Mouse (Mus musculus) testis, adult 2 months (tissue): ENCODE results near the gene Dpm1.

Experiments
- CTCF ChIP-seq: fragments of 200-500 bp; IDR thresholded peaks from 2 replicates; pipeline ENCODE4 v1.5.1; 2012; ENCODE audit warnings: low read depth, mild to moderate bottlenecking, inconsistent platforms, low read length, moderate library complexity; ENCODE audit not compliant: control insufficient read depth, insufficient read depth, insufficient replicate concordance
- POLR2A ChIP-seq: fragments of 200-500 bp; IDR thresholded peaks from 2 replicates; pipeline ENCODE4 v1.6.1; 2012; ENCODE audit warnings: low read depth, mild to moderate bottlenecking, inconsistent platforms, low read length, moderate library complexity; ENCODE audit not compliant: control insufficient read depth

DNA sequence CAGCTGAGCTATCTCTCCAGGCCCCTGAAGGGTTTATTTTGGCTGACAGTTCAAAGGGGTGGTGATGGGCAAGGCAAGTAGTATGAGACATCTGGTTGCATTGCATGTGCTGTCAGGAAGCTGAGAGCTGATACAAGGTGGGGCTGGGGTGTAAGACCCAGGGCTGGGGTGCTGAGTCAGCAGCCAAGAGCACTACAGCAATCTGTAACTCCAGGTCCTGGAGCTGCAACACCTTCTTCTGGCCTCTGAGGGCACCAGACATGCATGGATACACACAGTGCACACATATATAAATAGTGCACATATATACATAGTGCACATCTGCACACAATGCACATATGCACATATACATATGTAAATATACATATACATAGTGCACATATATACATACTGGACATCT is 12.4 kb upstream of the Dpm1 start:
- no peak for TF ChIP-seq POLR2A
- no peak for TF ChIP-seq CTCF
